Mouse (Mus musculus): ENCODE data around the gene Rnf145.

DNA sequence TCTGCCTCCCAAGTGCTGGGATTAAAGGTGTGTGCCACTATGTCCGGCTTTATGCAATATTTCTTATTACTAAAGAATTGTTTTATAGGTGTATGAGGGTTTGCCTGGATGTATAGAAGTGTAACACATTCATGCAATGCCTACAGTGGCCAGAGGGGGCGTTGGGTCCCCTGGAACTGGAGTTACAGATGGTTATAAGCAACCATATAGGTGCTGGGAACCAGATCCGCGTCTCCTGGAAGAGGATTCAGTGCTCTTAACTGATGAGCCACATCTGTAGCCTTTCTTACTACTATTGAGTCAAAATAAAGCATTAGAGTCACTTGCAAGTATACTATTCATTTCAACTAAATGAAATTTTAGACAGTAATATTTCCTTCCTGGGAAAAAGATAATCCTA lies 7.0 kb downstream of the Rnf145 start:
- TF ChIP-seq GATA1 (IDR thresholded peaks at IDR 0.05; ENCODE audit: low read length) (no peak), TAL1 (IDR thresholded peaks at IDR 0.05; ENCODE audit: low read length) (no peak)
